Mouse (Mus musculus) adrenal gland, postnatal 4 days (tissue): ENCODE measurements around the gene Nacc2. TPM values are rescaled to one million over a fixed set of nuclear protein-coding genes. Genes with fewer than 3 reads are reported as not detected.

Source experiments
- DNase-seq, 2 experiments: peaks; one replicate each; pipeline ENCODE4 v3.0.0; 2021 to 2022; ENCODE audit warnings: low spot score in 2 of 2, mixed read lengths in 2 of 2
- total RNA-seq, 2 experiments: library from RNA; stranded (reverse); gene quantifications; 2 replicates each; pipeline ENCODE4 v1.2.3; 2021

The Nacc2 gene
- total RNA-seq, 2 experiments from 2014 or later: 24.8 to 27.0 TPM

DNA sequence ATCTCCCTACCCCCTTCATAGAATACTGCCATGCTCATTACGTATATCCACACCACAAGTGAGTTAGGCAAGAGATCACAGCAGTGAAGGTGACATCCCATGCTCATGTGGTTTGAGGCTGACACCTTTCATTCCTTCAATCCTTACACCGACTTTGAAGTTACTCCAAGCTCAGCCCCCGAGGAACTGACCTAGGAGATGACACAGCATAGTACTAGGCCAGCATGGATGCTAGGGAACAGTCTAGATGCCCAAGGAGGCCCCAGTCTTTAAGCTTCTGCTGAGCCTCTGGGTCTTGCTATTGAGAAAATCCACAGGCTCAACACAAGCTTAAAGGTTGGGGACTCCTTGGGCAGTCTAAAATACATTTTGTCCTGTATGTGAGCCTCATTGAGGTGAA lies 103.1 kb downstream of the Nacc2 start:
- no peak for DNase-seq

DNA sequence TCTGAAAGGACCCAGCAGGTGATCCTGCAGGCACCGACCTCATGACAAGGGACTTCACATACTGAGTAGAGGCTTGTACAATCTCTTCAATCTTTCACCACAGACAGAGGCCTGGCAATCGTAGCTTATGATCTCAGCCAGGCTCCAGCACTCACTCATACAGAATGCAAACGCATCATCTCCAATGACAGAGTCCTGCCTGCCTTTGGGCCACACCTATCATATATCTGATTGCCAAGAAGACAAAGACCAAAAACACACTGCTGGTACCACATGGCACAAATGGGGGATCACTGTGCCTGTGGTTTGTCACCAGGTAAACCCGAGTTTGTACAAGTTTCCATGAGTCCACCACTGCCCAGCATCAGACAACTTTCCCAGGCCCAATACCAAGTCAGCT lies 105.7 kb downstream of the Nacc2 start:
- no peak for DNase-seq

GRCm38 (mm10) chr2:26013674-26014073 lies 109.3 kb downstream of the Nacc2 start:
- DNase-seq: no peak

- no peak for DNase-seq
Measured at GRCm38 (mm10) chr2:26011420-26011819, 111.6 kb downstream of the Nacc2 start.

Other genes with a start within 250 kb of the Nacc2 start
- 10 to 100 TPM; 41.3 to 44.8 TPM for gene Camsap1, start 139.9 kb downstream of the Nacc2 start, total RNA-seq
- 10 to 100 TPM; 51.2 to 54.4 TPM for gene Ubac1, start 101.5 kb downstream of the Nacc2 start, total RNA-seq
- 1 to 10 TPM in 1 of 2 experiments, under 1 TPM in 1; 0.71 to 1.0 TPM for gene Lhx3, start 85.1 kb upstream of the Nacc2 start, total RNA-seq
- 10 to 100 TPM; 23.8 to 24.0 TPM for gene Qsox2, start 114.3 kb upstream of the Nacc2 start, total RNA-seq
- gene Ccdc187, start 171.3 kb upstream of the Nacc2 start, total RNA-seq: 1 to 10 TPM; 3.1 TPM
- 10 to 100 TPM; 33.7 to 39.7 TPM for gene Gpsm1, start 192.3 kb upstream of the Nacc2 start, total RNA-seq
- gene Dnlz, start 228.9 kb upstream of the Nacc2 start, total RNA-seq: 10 to 100 TPM; 17.5 to 18.6 TPM
- 1 to 10 TPM; 1.1 to 1.2 TPM for gene Card9, start 237.7 kb upstream of the Nacc2 start, total RNA-seq